Mouse (Mus musculus): Measurements from ENCODE around the gene Fancd2. TPM values are rescaled to one million over a fixed set of nuclear protein-coding genes. Genes with fewer than 3 reads are reported as not detected.
A peak's percentile ranks its signal among the peaks of the same experiment; 100 is the strongest.

The Fancd2 gene
- total and polyA plus RNA-seq, 3 experiments, result 14.0 to 35.0 (median 18.5) TPM

GRCm38 (mm10) chr6:113530932-113531839 lies at the start of gene Fancd2, which contains the start of gene Emc3 (continued):
- TF ChIP-seq ZKSCAN1 (IDR thresholded peaks at IDR 0.05; ENCODE audit: low read depth, low read length), result no peak
- TF ChIP-seq HCFC1 (IDR thresholded peaks at IDR 0.05; ENCODE audit: low read depth, low read length), result peak; percentile 97
- no peak for TF ChIP-seq TAL1 (IDR thresholded peaks at IDR 0.05; ENCODE audit: low read length)
- no peak for TF ChIP-seq SMC3 (IDR thresholded peaks at IDR 0.05; ENCODE audit: low read depth, low read length)
- peak; percentile 92 for TF ChIP-seq MXI1 (IDR thresholded peaks at IDR 0.05; ENCODE audit: low read depth, low read length)

- TF ChIP-seq NELFE (IDR thresholded peaks at IDR 0.05; ENCODE audit: low read depth, low read length) (no peak), MAZ (IDR thresholded peaks at IDR 0.05; ENCODE audit: low read depth, low read length) (no peak), POLR2A (IDR thresholded peaks at IDR 0.05; ENCODE audit: control insufficient read depth in 1 of 2, insufficient read depth in 1 of 2, low read depth in 1 of 2, low read length in 2 of 2, poor library complexity in 1 of 2) (peak in 1 of 2 experiments; percentile 48; a peak in 2 of 4 replicates), MYB (IDR thresholded peaks at IDR 0.05; ENCODE audit: low read depth, low read length) (no peak), HCFC1 (IDR thresholded peaks at IDR 0.05; ENCODE audit: low read depth, low read length) (no peak), POLR2AphosphoS2 (IDR thresholded peaks at IDR 0.05; ENCODE audit: low read length) (no peak), EP300 (IDR thresholded peaks at IDR 0.05; ENCODE audit: low read depth in 1 of 2, low read length in 2 of 2) (no peak), ZNF384 (IDR thresholded peaks at IDR 0.05; ENCODE audit: low read depth, low read length) (no peak), MXI1 (IDR thresholded peaks at IDR 0.05; ENCODE audit: low read depth, low read length) (peak; percentile 5; the same call in 1 of the 2 replicates), ZMIZ1 (IDR thresholded peaks at IDR 0.05; ENCODE audit: low read depth, low read length) (no peak), TBP (IDR thresholded peaks at IDR 0.05; ENCODE audit: low read depth, low read length) (no peak), SMC3 (IDR thresholded peaks at IDR 0.05; ENCODE audit: low read depth, low read length) (no peak), TAL1 (IDR thresholded peaks at IDR 0.05; ENCODE audit: low read length) (no peak), ZKSCAN1 (IDR thresholded peaks at IDR 0.05; ENCODE audit: low read depth, low read length) (no peak), TCF12 (IDR thresholded peaks at IDR 0.05; ENCODE audit: low read depth, low read length) (no peak)
- DNase-seq (ENCODE audit: low read depth, low spot score), result peak; percentile 75
- peak overlapping the region; percentile 78 for H3K9ac ChIP-seq (ENCODE audit: control insufficient read depth, low read depth, low read length, poor library complexity, severe bottlenecking)
- peaks cover 2% of the 10 kb centered on the region in 2 experiments; a peak in 1 of 4 replicates for H3K27me3 ChIP-seq (ENCODE audit: control insufficient read depth in 1 of 2, insufficient read depth in 2 of 2, low read length in 2 of 2)
- H3K9me3 ChIP-seq (replicated peaks; ENCODE audit: insufficient read depth, low read length), result no peaks in the 10 kb centered on the region
- H3K79me2 ChIP-seq (ENCODE audit: control insufficient read depth, insufficient read depth, low read length, poor library complexity), result 0 out of 2 replicates have a peak, but pooled peaks cover 2% of the 10 kb centered on the region
- peak overlapping the region; percentile 62 for H3K27ac ChIP-seq (ENCODE audit: control insufficient read depth, low read depth, low read length)
- H3K4me3 ChIP-seq (ENCODE audit: control insufficient read depth in 1 of 2, insufficient read depth in 1 of 2, low read depth in 2 of 2, low read length in 2 of 2), result peak overlapping the region; percentile 73
- H3K36me3 ChIP-seq (ENCODE audit: control insufficient read depth in 1 of 2, insufficient read depth in 2 of 2, low read length in 2 of 2), result peaks cover 0 to 16% of the 10 kb centered on the region in 2 experiments; a peak in 2 of 4 replicates
- peaks cover 6 to 18% of the 10 kb centered on the region in 2 experiments for H3K4me1 ChIP-seq (ENCODE audit: control insufficient read depth in 1 of 2, insufficient read depth in 2 of 2, low read length in 2 of 2)
Observed at GRCm38 (mm10) chr6:113482477-113483099, 48.9 kb upstream of the Fancd2 start.
